Mouse (Mus musculus) forebrain, embryonic 11.5 days (tissue): Measurements from ENCODE around the gene Mettl23. TPM values are rescaled to one million over a fixed set of nuclear protein-coding genes. Genes with fewer than 3 reads are reported as not detected.

Experiments used
- ATAC-seq: fragments of 200-750 bp; cut with Nextera tagmentation; replicated peaks from 2 replicates; pipeline ENCODE4 v1.8.0; 2017; ENCODE audit warnings: moderate TSS enrichment; ENCODE audit not compliant: low FRiP score
- DNase-seq: peaks from one replicate; pipeline ENCODE4 v3.0.0-alpha.2; 2017; ENCODE audit warnings: low spot score
- H3K27ac ChIP-seq: fragments of 300-500 bp; sonication (generic); 2 replicates; pipeline ENCODE4 v1.5.1; 2014; ENCODE audit warnings: low read depth, low read length
- H3K27me3 ChIP-seq: fragments of 300-500 bp; sonication (generic); 2 replicates; pipeline ENCODE4 v1.6.1; 2014; ENCODE audit warnings: mild to moderate bottlenecking, low read length, mixed read lengths; ENCODE audit not compliant: control insufficient read depth, insufficient read depth
- H3K36me3 ChIP-seq: fragments of 300-500 bp; sonication (generic); 2 replicates; pipeline ENCODE4 v1.6.1; 2014; ENCODE audit warnings: mild to moderate bottlenecking, low read length, moderate library complexity, mixed read lengths; ENCODE audit not compliant: control insufficient read depth, insufficient read depth
- H3K4me1 ChIP-seq: fragments of 300-500 bp; sonication (generic); replicated peaks from 2 replicates; pipeline ENCODE4 v1.6.1; 2014; ENCODE audit warnings: low read length, mixed read lengths; ENCODE audit not compliant: control insufficient read depth, insufficient read depth
- H3K4me2 ChIP-seq: fragments of 300-500 bp; sonication (generic); 2 replicates; pipeline ENCODE4 v1.6.1; 2014; ENCODE audit warnings: low read depth, mild to moderate bottlenecking, low read length, moderate library complexity, mixed read lengths; ENCODE audit not compliant: severe bottlenecking
- H3K4me3 ChIP-seq: fragments of 300-500 bp; sonication (generic); 2 replicates; pipeline ENCODE4 v1.5.1; 2014; ENCODE audit warnings: low read depth, low read length
- H3K9ac ChIP-seq: fragments of 300-500 bp; sonication (generic); 2 replicates; pipeline ENCODE4 v1.6.1; 2014; ENCODE audit warnings: low read length
- H3K9me3 ChIP-seq: fragments of 300-500 bp; sonication (generic); 2 replicates; pipeline ENCODE4 v1.6.1; 2016; ENCODE audit warnings: low read length, mixed read lengths; ENCODE audit not compliant: control insufficient read depth
- WGBS: fragments of 180-500 bp; shearing (Covaris S2); extraction: QIAGEN DNeasy Blood & Tissue Kit; methylation state at CpG from one replicate; pipeline ENCODE4 v1.1.7; 2014; 5-methylcytosine and 5-hydroxymethylcytosine counted together
- polyA plus RNA-seq: library from polyadenylated mRNA; unstranded; fragments of >200 nt; fragmentation: Nextera tagmentation; extraction: Ambion mirVana; gene quantifications from 2 replicates; pipeline ENCODE4 v1.2.1, GENCODE M21; 2014

Gene Mettl23
- 67.6 and 70.4 TPM in 2 replicates for polyA plus RNA-seq

- H3K9ac ChIP-seq, result peak within 1 kb of the TSS; percentile 92
- no peaks in the 10 kb centered on the region for H3K9me3 ChIP-seq
- peak within 1 kb of the TSS; percentile 81 for H3K4me3 ChIP-seq
- under 1% methylated on average over 72 of the region's 72 CpGs for WGBS
- peak; percentile 98 for DNase-seq
- H3K27ac ChIP-seq, result peak within 1 kb of the TSS; percentile 96
- peaks cover 8% of the 10 kb centered on the region for H3K4me1 ChIP-seq
- ATAC-seq, result peak; percentile 94
- H3K4me2 ChIP-seq, result peak within 1 kb of the TSS; percentile 78
- peaks cover 3% of the 10 kb centered on the region for H3K36me3 ChIP-seq
- no peaks in the 10 kb centered on the region for H3K27me3 ChIP-seq
Measured at GRCm38 (mm10) chr11:116843261-116844233, at the start of gene Mettl23, which contains the start of gene Jmjd6. Mettl23 (plus strand) TSS chr11:116843278. Jmjd6 (minus strand) TSS chr11:116843449.

- H3K27me3 ChIP-seq, result no peaks in the 10 kb centered on the region
- H3K4me1 ChIP-seq, result no peaks in the 10 kb centered on the region
- ATAC-seq (no peak), DNase-seq (no peak)
- H3K9me3 ChIP-seq, result no peaks in the 10 kb centered on the region
- no peak overlapping the region for H3K4me3 ChIP-seq
- H3K9ac ChIP-seq, result no peak overlapping the region
- no peaks in the 10 kb centered on the region for H3K36me3 ChIP-seq
- H3K27ac ChIP-seq, result no peak overlapping the region
- WGBS, result 95% methylated on average over 5 of the region's 5 CpGs
- no peak overlapping the region for H3K4me2 ChIP-seq
Measured at GRCm38 (mm10) chr11:116799364-116799763, 43.7 kb upstream of the Mettl23 start.

GRCm38 (mm10) chr11:116801106-116801505 lies 42.0 kb upstream of the Mettl23 start:
- no peaks in the 10 kb centered on the region for H3K36me3 ChIP-seq
- ATAC-seq (no peak), DNase-seq (no peak)
- no peak overlapping the region for H3K9ac ChIP-seq
- H3K27ac ChIP-seq, result no peak overlapping the region
- no peaks in the 10 kb centered on the region for H3K4me1 ChIP-seq
- no peak overlapping the region for H3K4me3 ChIP-seq
- no peaks in the 10 kb centered on the region for H3K9me3 ChIP-seq
- WGBS, result 79% methylated on average over 5 of the region's 5 CpGs
- H3K4me2 ChIP-seq, result no peak overlapping the region
- no peaks in the 10 kb centered on the region for H3K27me3 ChIP-seq

- Histone ChIP-seq H3K36me3 (no peaks in the 10 kb centered on the region), H3K4me1 (no peaks in the 10 kb centered on the region), H3K9me3 (no peaks in the 10 kb centered on the region), H3K4me3 (no peak overlapping the region), H3K27me3 (no peaks in the 10 kb centered on the region), H3K27ac (no peak overlapping the region), H3K4me2 (no peak overlapping the region), H3K9ac (no peak overlapping the region)
- ATAC-seq (no peak), DNase-seq (no peak)
- WGBS, result 91% methylated on average over 5 of the region's 5 CpGs
Measured at GRCm38 (mm10) chr11:116802709-116803108, 40.4 kb upstream of the Mettl23 start.

- peaks cover 10% of the 10 kb centered on the region for H3K4me1 ChIP-seq
- no peaks in the 10 kb centered on the region for H3K36me3 ChIP-seq
- no peak overlapping the region for H3K9ac ChIP-seq
- H3K4me3 ChIP-seq, result no peak overlapping the region
- ATAC-seq, result no peak
- peak; percentile 38 for DNase-seq
- no peak overlapping the region for H3K27ac ChIP-seq
- no peaks in the 10 kb centered on the region for H3K9me3 ChIP-seq
- H3K4me2 ChIP-seq, result no peak overlapping the region
- WGBS, result 85% methylated on average over 15 of the region's 15 CpGs
- no peaks in the 10 kb centered on the region for H3K27me3 ChIP-seq
Measured at GRCm38 (mm10) chr11:116806136-116807071, 36.7 kb upstream of the Mettl23 start.

GRCm38 (mm10) chr11:116807116-116807515 lies 36.0 kb upstream of the Mettl23 start:
- Histone ChIP-seq H3K36me3 (no peaks in the 10 kb centered on the region), H3K27ac (no peak overlapping the region), H3K9me3 (no peaks in the 10 kb centered on the region), H3K9ac (no peak overlapping the region), H3K4me1 (peaks cover 14% of the 10 kb centered on the region), H3K27me3 (no peaks in the 10 kb centered on the region), H3K4me2 (no peak overlapping the region), H3K4me3 (no peak overlapping the region)
- DNase-seq (peak; percentile 50), ATAC-seq (no peak)
- 67% methylated on average over 7 of the region's 7 CpGs for WGBS

- Histone ChIP-seq H3K27me3 (no peaks in the 10 kb centered on the region), H3K4me2 (no peak overlapping the region), H3K4me1 (peaks cover 14% of the 10 kb centered on the region), H3K36me3 (no peaks in the 10 kb centered on the region), H3K27ac (no peak overlapping the region), H3K9me3 (no peaks in the 10 kb centered on the region), H3K4me3 (no peak overlapping the region), H3K9ac (no peak overlapping the region; the same call in 1 of the 2 replicates)
- DNase-seq (peak; percentile 44), ATAC-seq (no peak)
- WGBS, result 76% methylated on average over 3 of the region's 3 CpGs
Measured at GRCm38 (mm10) chr11:116807526-116807925, 35.6 kb upstream of the Mettl23 start.

GRCm38 (mm10) chr11:116807938-116808606 lies 35.0 kb upstream of the Mettl23 start:
- WGBS, result 25% methylated on average over 7 of the region's 7 CpGs
- Histone ChIP-seq H3K9ac (no peak overlapping the region; the same call in 1 of the 2 replicates), H3K36me3 (no peaks in the 10 kb centered on the region), H3K4me1 (peaks cover 18% of the 10 kb centered on the region), H3K27me3 (no peaks in the 10 kb centered on the region), H3K4me3 (no peak overlapping the region), H3K4me2 (no peak overlapping the region), H3K27ac (no peak overlapping the region), H3K9me3 (no peaks in the 10 kb centered on the region)
- ATAC-seq, result no peak
- DNase-seq, result peak; percentile 88
